Mouse (Mus musculus): ENCODE measurements around the gene Tanc1.

The Tanc1 gene

GRCm38 (mm10) chr2:59629829-59630228, 18.0 kb downstream of the Tanc1 start:
- Histone ChIP-seq H3K36me3 (ENCODE audit: insufficient read depth, low read length) (no peaks in the 10 kb centered on the region), H3K4me3 (replicated peaks; ENCODE audit: low read length) (peak overlapping the region; percentile 66), H3K9me3 (ENCODE audit: low read length) (peaks cover under 1% of the 10 kb centered on the region; the same call in 1 of the 2 replicates), H3K4me1 (replicated peaks; ENCODE audit: low read depth, low read length) (peaks cover 97% of the 10 kb centered on the region), H3K27me3 (ENCODE audit: insufficient read depth, low read length) (no peaks in the 10 kb centered on the region)
- TF ChIP-seq CTCF (conservative IDR thresholded peaks at IDR 0.05; ENCODE audit: low read length) (no peak), NANOG (IDR thresholded peaks at IDR 0.05; ENCODE audit: borderline replicate concordance, low read length) (no peak), POU5F1 (IDR thresholded peaks at IDR 0.05; ENCODE audit: borderline replicate concordance, low read length) (no peak)

- peak overlapping the region; percentile 66 for H3K4me3 ChIP-seq (replicated peaks; ENCODE audit: low read length)
- TF ChIP-seq POU5F1 (IDR thresholded peaks at IDR 0.05; ENCODE audit: borderline replicate concordance, low read length) (no peak), NANOG (IDR thresholded peaks at IDR 0.05; ENCODE audit: borderline replicate concordance, low read length) (no peak), CTCF (conservative IDR thresholded peaks at IDR 0.05; ENCODE audit: low read length) (no peak)
- peaks cover 14% of the 10 kb centered on the region for H3K36me3 ChIP-seq (ENCODE audit: insufficient read depth, low read length)
- no peaks in the 10 kb centered on the region for H3K27me3 ChIP-seq (ENCODE audit: insufficient read depth, low read length)
- peaks cover 98% of the 10 kb centered on the region for H3K4me1 ChIP-seq (replicated peaks; ENCODE audit: low read depth, low read length)
- H3K9me3 ChIP-seq (ENCODE audit: low read length): peaks cover 10% of the 10 kb centered on the region
Observed at GRCm38 (mm10) chr2:59631406-59631805, 19.6 kb downstream of the Tanc1 start.

GRCm38 (mm10) chr2:59633761-59634430, 22.1 kb downstream of the Tanc1 start:
- TF ChIP-seq NANOG (IDR thresholded peaks at IDR 0.05; ENCODE audit: borderline replicate concordance, low read length) (peak; percentile 96), POU5F1 (IDR thresholded peaks at IDR 0.05; ENCODE audit: borderline replicate concordance, low read length) (no peak), CTCF (conservative IDR thresholded peaks at IDR 0.05; ENCODE audit: low read length) (no peak)
- peaks cover 18% of the 10 kb centered on the region for H3K36me3 ChIP-seq (ENCODE audit: insufficient read depth, low read length)
- peak overlapping the region; percentile 50 for H3K4me3 ChIP-seq (replicated peaks; ENCODE audit: low read length)
- H3K9me3 ChIP-seq (ENCODE audit: low read length): peaks cover 10% of the 10 kb centered on the region
- no peaks in the 10 kb centered on the region for H3K27me3 ChIP-seq (ENCODE audit: insufficient read depth, low read length)
- peaks cover 90% of the 10 kb centered on the region for H3K4me1 ChIP-seq (replicated peaks; ENCODE audit: low read depth, low read length)

- Histone ChIP-seq H3K9me3 (ENCODE audit: low read length) (peaks cover 10% of the 10 kb centered on the region), H3K4me1 (replicated peaks; ENCODE audit: low read depth, low read length) (peaks cover 81% of the 10 kb centered on the region), H3K4me3 (replicated peaks; ENCODE audit: low read length) (0 out of 2 replicates have a peak overlapping the region, but pooled peaks have one; percentile 13), H3K27me3 (ENCODE audit: insufficient read depth, low read length) (no peaks in the 10 kb centered on the region), H3K36me3 (ENCODE audit: insufficient read depth, low read length) (peaks cover 25% of the 10 kb centered on the region)
- TF ChIP-seq POU5F1 (IDR thresholded peaks at IDR 0.05; ENCODE audit: borderline replicate concordance, low read length): no peak
- no peak for TF ChIP-seq CTCF (conservative IDR thresholded peaks at IDR 0.05; ENCODE audit: low read length)
- TF ChIP-seq NANOG (IDR thresholded peaks at IDR 0.05; ENCODE audit: borderline replicate concordance, low read length): no peak
Observed at GRCm38 (mm10) chr2:59637040-59637785, 25.4 kb downstream of the Tanc1 start.

- Histone ChIP-seq H3K9me3 (ENCODE audit: low read length) (no peaks in the 10 kb centered on the region), H3K4me1 (replicated peaks; ENCODE audit: low read depth, low read length) (peaks cover 74% of the 10 kb centered on the region), H3K27me3 (ENCODE audit: insufficient read depth, low read length) (no peaks in the 10 kb centered on the region), H3K4me3 (replicated peaks; ENCODE audit: low read length) (no peak overlapping the region), H3K36me3 (ENCODE audit: insufficient read depth, low read length) (peaks cover 23% of the 10 kb centered on the region)
- TF ChIP-seq POU5F1 (IDR thresholded peaks at IDR 0.05; ENCODE audit: borderline replicate concordance, low read length) (no peak), NANOG (IDR thresholded peaks at IDR 0.05; ENCODE audit: borderline replicate concordance, low read length) (no peak)
Observed at GRCm38 (mm10) chr2:59642722-59643121, 30.9 kb downstream of the Tanc1 start.

- peaks cover 81% of the 10 kb centered on the region for H3K4me1 ChIP-seq (replicated peaks; ENCODE audit: low read depth, low read length)
- no peak overlapping the region for H3K4me3 ChIP-seq (replicated peaks; ENCODE audit: low read length)
- H3K9me3 ChIP-seq (ENCODE audit: low read length): no peaks in the 10 kb centered on the region
- TF ChIP-seq CTCF (conservative IDR thresholded peaks at IDR 0.05; ENCODE audit: low read length) (no peak), NANOG (IDR thresholded peaks at IDR 0.05; ENCODE audit: borderline replicate concordance, low read length) (no peak), POU5F1 (IDR thresholded peaks at IDR 0.05; ENCODE audit: borderline replicate concordance, low read length) (no peak)
- H3K36me3 ChIP-seq (ENCODE audit: insufficient read depth, low read length): peaks cover 24% of the 10 kb centered on the region
- no peaks in the 10 kb centered on the region for H3K27me3 ChIP-seq (ENCODE audit: insufficient read depth, low read length)
Observed at GRCm38 (mm10) chr2:59644816-59645215, 33.0 kb downstream of the Tanc1 start.

- no peaks in the 10 kb centered on the region for H3K27me3 ChIP-seq (ENCODE audit: insufficient read depth, low read length)
- H3K36me3 ChIP-seq (ENCODE audit: insufficient read depth, low read length): peaks cover 25% of the 10 kb centered on the region
- TF ChIP-seq NANOG (IDR thresholded peaks at IDR 0.05; ENCODE audit: borderline replicate concordance, low read length) (no peak), CTCF (conservative IDR thresholded peaks at IDR 0.05; ENCODE audit: low read length) (no peak), POU5F1 (IDR thresholded peaks at IDR 0.05; ENCODE audit: borderline replicate concordance, low read length) (no peak)
- H3K9me3 ChIP-seq (ENCODE audit: low read length): no peaks in the 10 kb centered on the region
- H3K4me1 ChIP-seq (replicated peaks; ENCODE audit: low read depth, low read length): peaks cover 77% of the 10 kb centered on the region
- no peak overlapping the region for H3K4me3 ChIP-seq (replicated peaks; ENCODE audit: low read length)
Observed at GRCm38 (mm10) chr2:59645515-59645914, 33.7 kb downstream of the Tanc1 start.

- no peak for TF ChIP-seq NANOG (IDR thresholded peaks at IDR 0.05; ENCODE audit: borderline replicate concordance, low read length)
- TF ChIP-seq CTCF (conservative IDR thresholded peaks at IDR 0.05; ENCODE audit: low read length): no peak
- no peak for TF ChIP-seq POU5F1 (IDR thresholded peaks at IDR 0.05; ENCODE audit: borderline replicate concordance, low read length)
- Histone ChIP-seq H3K36me3 (ENCODE audit: insufficient read depth, low read length) (peaks cover 35% of the 10 kb centered on the region), H3K27me3 (ENCODE audit: insufficient read depth, low read length) (no peaks in the 10 kb centered on the region), H3K9me3 (ENCODE audit: low read length) (no peaks in the 10 kb centered on the region), H3K4me3 (replicated peaks; ENCODE audit: low read length) (no peak overlapping the region), H3K4me1 (replicated peaks; ENCODE audit: low read depth, low read length) (peaks cover 75% of the 10 kb centered on the region)
Observed at GRCm38 (mm10) chr2:59646740-59647390, 35.0 kb downstream of the Tanc1 start.

Data from E14TG2a.4 (cell line).